Mouse (Mus musculus): ENCODE results near the gene Galk1. TPM values are rescaled to one million over a fixed set of nuclear protein-coding genes. Genes with fewer than 3 reads are reported as not detected.

Galk1 gene
- polyA plus RNA-seq, 1 experiment from 2014 or later: 64.1 TPM

DNA sequence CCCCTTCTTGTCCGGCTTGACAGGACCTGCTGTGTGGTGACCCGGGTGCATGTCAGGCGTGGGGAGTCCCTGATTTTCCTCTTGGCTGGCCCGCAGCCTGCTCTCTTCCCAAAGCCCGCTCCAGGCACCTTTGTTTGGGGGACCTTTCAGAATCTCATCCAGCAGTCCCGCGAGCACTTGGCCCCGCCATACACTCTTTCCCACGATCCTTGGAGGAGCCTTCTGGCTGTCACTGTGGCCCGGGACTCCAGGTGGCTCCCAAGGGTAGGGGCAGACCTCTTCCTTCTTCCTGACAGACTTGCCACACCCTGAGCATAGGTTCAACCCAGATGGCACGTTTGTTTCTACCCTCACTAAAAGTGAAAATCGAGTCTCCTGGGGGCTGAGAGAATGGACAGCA is 37.0 kb downstream of the Galk1 start:
- Histone ChIP-seq H3K4me1 (ENCODE audit: control insufficient read depth, insufficient read depth, low read length) (no peaks in the 10 kb centered on the region), H3K9me3 (replicated peaks; ENCODE audit: control insufficient read depth, low read length, poor library complexity, severe bottlenecking) (no peaks in the 10 kb centered on the region), H3K4me3 (ENCODE audit: low read depth, low read length) (no peak overlapping the region), H3K27me3 (ENCODE audit: control insufficient read depth, insufficient read depth, low read depth, low read length) (peaks cover 29% of the 10 kb centered on the region), H3K27ac (ENCODE audit: low read length) (no peak overlapping the region), H3K9ac (ENCODE audit: low read depth, low read length) (no peak overlapping the region), H3K36me3 (ENCODE audit: control insufficient read depth, insufficient read depth, low read length) (no peaks in the 10 kb centered on the region), H3K4me2 (ENCODE audit: low read length) (no peak overlapping the region)
- ATAC-seq: no peak
- WGBS: 29% methylated on average over 12 of the region's 12 CpGs

- H3K4me2 ChIP-seq (ENCODE audit: low read length): peak overlapping the region; percentile 58
- peak overlapping the region; percentile 13; the same call in 1 of the 2 replicates for H3K9ac ChIP-seq (ENCODE audit: low read depth, low read length)
- H3K36me3 ChIP-seq (ENCODE audit: control insufficient read depth, insufficient read depth, low read length): no peaks in the 10 kb centered on the region
- 3% methylated on average over 18 of the region's 18 CpGs for WGBS
- peak overlapping the region; percentile 39 for H3K4me3 ChIP-seq (ENCODE audit: low read depth, low read length)
- H3K27me3 ChIP-seq (ENCODE audit: control insufficient read depth, insufficient read depth, low read depth, low read length): peaks cover 29% of the 10 kb centered on the region
- H3K27ac ChIP-seq (ENCODE audit: low read length): no peak overlapping the region
- ATAC-seq: no peak
- no peaks in the 10 kb centered on the region for H3K9me3 ChIP-seq (replicated peaks; ENCODE audit: control insufficient read depth, low read length, poor library complexity, severe bottlenecking)
- no peaks in the 10 kb centered on the region for H3K4me1 ChIP-seq (ENCODE audit: control insufficient read depth, insufficient read depth, low read length)
These were observed 37.5 kb downstream of the Galk1 start for GRCm38 (mm10) chr11:115975083-115975420.

GRCm38 (mm10) chr11:115974309-115975082 is 38.0 kb downstream of the Galk1 start, which contains the start of gene Itgb4:
Gene Itgb4 (plus strand): TSS chr11:115974709.
- H3K9ac ChIP-seq (ENCODE audit: low read depth, low read length): peak within 1 kb of the TSS; percentile 13; the same call in 1 of the 2 replicates
- no peaks in the 10 kb centered on the region for H3K9me3 ChIP-seq (replicated peaks; ENCODE audit: control insufficient read depth, low read length, poor library complexity, severe bottlenecking)
- WGBS: 9% methylated on average over 54 of the region's 58 CpGs
- no peaks in the 10 kb centered on the region for H3K36me3 ChIP-seq (ENCODE audit: control insufficient read depth, insufficient read depth, low read length)
- H3K27ac ChIP-seq (ENCODE audit: low read length): no peak within 1 kb of the TSS
- peak within 1 kb of the TSS; percentile 58 for H3K4me2 ChIP-seq (ENCODE audit: low read length)
- H3K4me1 ChIP-seq (ENCODE audit: control insufficient read depth, insufficient read depth, low read length): no peaks in the 10 kb centered on the region
- peaks cover 29% of the 10 kb centered on the region for H3K27me3 ChIP-seq (ENCODE audit: control insufficient read depth, insufficient read depth, low read depth, low read length)
- ATAC-seq: no peak
- peak within 1 kb of the TSS; percentile 39 for H3K4me3 ChIP-seq (ENCODE audit: low read depth, low read length)

DNA sequence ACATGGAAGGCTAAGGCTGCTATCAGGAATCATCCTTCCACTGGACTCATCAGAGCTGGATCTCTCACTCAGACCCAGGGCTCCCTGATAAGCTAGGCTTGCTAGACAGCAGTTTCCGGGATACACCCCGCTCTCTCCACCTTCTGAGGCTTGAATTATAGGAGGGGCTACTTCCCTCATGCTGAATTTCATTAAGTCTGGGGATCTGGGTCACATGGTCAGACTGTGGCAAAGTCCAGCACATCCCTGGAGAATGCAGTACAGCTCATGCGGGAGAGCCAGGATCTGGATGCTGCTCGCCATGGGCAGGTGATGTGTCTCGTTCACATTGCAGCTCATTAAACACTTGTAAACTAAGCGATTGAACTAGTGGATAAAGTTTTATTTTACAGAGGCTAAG is 41.5 kb downstream of the Galk1 start:
- Histone ChIP-seq H3K9me3 (replicated peaks; ENCODE audit: control insufficient read depth, low read length, poor library complexity, severe bottlenecking) (no peaks in the 10 kb centered on the region), H3K4me3 (ENCODE audit: low read depth, low read length) (no peak overlapping the region), H3K36me3 (ENCODE audit: control insufficient read depth, insufficient read depth, low read length) (peaks cover 10% of the 10 kb centered on the region), H3K4me1 (ENCODE audit: control insufficient read depth, insufficient read depth, low read length) (no peaks in the 10 kb centered on the region), H3K4me2 (ENCODE audit: low read length) (no peak overlapping the region), H3K27ac (ENCODE audit: low read length) (no peak overlapping the region), H3K27me3 (ENCODE audit: control insufficient read depth, insufficient read depth, low read depth, low read length) (peaks cover 22% of the 10 kb centered on the region), H3K9ac (ENCODE audit: low read depth, low read length) (no peak overlapping the region)
- no peak for ATAC-seq
- WGBS: 55% methylated on average over 6 of the region's 6 CpGs

- no peak for ATAC-seq
- Histone ChIP-seq H3K27ac (ENCODE audit: low read length) (no peak overlapping the region), H3K4me3 (ENCODE audit: low read depth, low read length) (no peak overlapping the region), H3K4me2 (ENCODE audit: low read length) (no peak overlapping the region), H3K4me1 (ENCODE audit: control insufficient read depth, insufficient read depth, low read length) (no peaks in the 10 kb centered on the region), H3K9me3 (replicated peaks; ENCODE audit: control insufficient read depth, low read length, poor library complexity, severe bottlenecking) (no peaks in the 10 kb centered on the region), H3K27me3 (ENCODE audit: control insufficient read depth, insufficient read depth, low read depth, low read length) (peaks cover 15% of the 10 kb centered on the region), H3K9ac (ENCODE audit: low read depth, low read length) (no peak overlapping the region), H3K36me3 (ENCODE audit: control insufficient read depth, insufficient read depth, low read length) (peaks cover 15% of the 10 kb centered on the region)
- 65% methylated on average over 15 of the region's 15 CpGs for WGBS
These were observed 42.4 kb downstream of the Galk1 start for GRCm38 (mm10) chr11:115970006-115970673.

- Histone ChIP-seq H3K4me3 (ENCODE audit: low read depth, low read length) (no peak overlapping the region), H3K36me3 (ENCODE audit: control insufficient read depth, insufficient read depth, low read length) (peaks cover 27% of the 10 kb centered on the region), H3K27ac (ENCODE audit: low read length) (no peak overlapping the region), H3K27me3 (ENCODE audit: control insufficient read depth, insufficient read depth, low read depth, low read length) (peaks cover 6% of the 10 kb centered on the region), H3K9me3 (replicated peaks; ENCODE audit: control insufficient read depth, low read length, poor library complexity, severe bottlenecking) (no peaks in the 10 kb centered on the region), H3K4me1 (ENCODE audit: control insufficient read depth, insufficient read depth, low read length) (no peaks in the 10 kb centered on the region), H3K4me2 (ENCODE audit: low read length) (no peak overlapping the region), H3K9ac (ENCODE audit: low read depth, low read length) (no peak overlapping the region)
- ATAC-seq: no peak
- 66% methylated on average over 5 of the region's 5 CpGs for WGBS
These were observed 43.7 kb downstream of the Galk1 start for GRCm38 (mm10) chr11:115968731-115969405.

DNA sequence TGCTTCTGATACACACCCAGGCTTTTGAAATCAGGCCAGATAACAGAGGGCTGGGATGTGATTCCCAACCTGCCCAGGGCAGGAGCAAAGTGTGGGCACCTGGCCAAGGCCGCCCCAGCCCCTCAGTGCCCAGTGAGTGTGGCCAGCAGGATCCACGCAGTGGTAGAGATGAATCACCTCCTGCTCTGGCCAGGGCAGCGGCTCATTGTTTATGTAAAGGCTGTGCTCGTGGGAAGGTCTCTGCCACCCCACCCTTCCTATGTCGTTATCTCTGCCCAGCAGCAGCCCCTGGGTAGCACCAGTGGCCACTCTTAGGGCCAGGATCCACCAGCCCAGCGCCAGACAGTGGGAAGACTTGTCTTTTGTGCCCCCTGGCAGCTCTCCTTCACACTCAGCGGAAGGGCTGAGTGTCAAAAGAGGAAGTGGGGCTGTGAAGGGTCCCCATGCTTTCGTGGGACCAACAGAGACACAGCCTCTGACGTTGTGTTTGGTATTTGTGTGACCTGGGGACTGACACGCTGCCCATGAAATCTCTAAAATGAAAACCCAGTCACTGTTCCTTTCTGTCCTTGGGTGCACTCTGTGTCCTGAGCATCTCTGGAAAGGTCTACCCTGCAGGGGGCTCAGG is 47.4 kb downstream of the Galk1 start:
- no peak overlapping the region for H3K4me2 ChIP-seq (ENCODE audit: low read length)
- no peaks in the 10 kb centered on the region for H3K4me1 ChIP-seq (ENCODE audit: control insufficient read depth, insufficient read depth, low read length)
- no peaks in the 10 kb centered on the region for H3K9me3 ChIP-seq (replicated peaks; ENCODE audit: control insufficient read depth, low read length, poor library complexity, severe bottlenecking)
- peaks cover 40% of the 10 kb centered on the region for H3K36me3 ChIP-seq (ENCODE audit: control insufficient read depth, insufficient read depth, low read length)
- no peak overlapping the region for H3K4me3 ChIP-seq (ENCODE audit: low read depth, low read length)
- 91% methylated on average over 10 of the region's 10 CpGs for WGBS
- H3K27me3 ChIP-seq (ENCODE audit: control insufficient read depth, insufficient read depth, low read depth, low read length): no peaks in the 10 kb centered on the region
- H3K27ac ChIP-seq (ENCODE audit: low read length): no peak overlapping the region
- no peak overlapping the region for H3K9ac ChIP-seq (ENCODE audit: low read depth, low read length)
- no peak for ATAC-seq

- Histone ChIP-seq H3K9me3 (replicated peaks; ENCODE audit: control insufficient read depth, low read length, poor library complexity, severe bottlenecking) (no peaks in the 10 kb centered on the region), H3K9ac (ENCODE audit: low read depth, low read length) (no peak overlapping the region), H3K27me3 (ENCODE audit: control insufficient read depth, insufficient read depth, low read depth, low read length) (no peaks in the 10 kb centered on the region), H3K4me3 (ENCODE audit: low read depth, low read length) (no peak overlapping the region), H3K27ac (ENCODE audit: low read length) (no peak overlapping the region), H3K4me1 (ENCODE audit: control insufficient read depth, insufficient read depth, low read length) (no peaks in the 10 kb centered on the region), H3K36me3 (ENCODE audit: control insufficient read depth, insufficient read depth, low read length) (peaks cover 43% of the 10 kb centered on the region), H3K4me2 (ENCODE audit: low read length) (no peak overlapping the region)
- 89% methylated on average over 9 of the region's 9 CpGs for WGBS
- ATAC-seq: no peak
These were observed 49.7 kb downstream of the Galk1 start for GRCm38 (mm10) chr11:115962651-115963412.

Data from midbrain, embryonic 16.5 days (tissue).